Comparison of ENCODE assay signal across 8 mouse cellular contexts in genomic region chr1:60564691-60565090, GRCm38 (mm10). TPM values are rescaled to one million over a fixed set of nuclear protein-coding genes. Genes with fewer than 3 reads are reported as not detected.
A peak's percentile ranks its signal among the peaks of the same experiment; 100 is the strongest.
DNase-seq lines count a peak whose midpoint lies in the region; ATAC-seq and TF ChIP-seq lines count a peak whose summit lies in the region.

No protein-coding gene starts in this region.

- H3K27me3 ChIP-seq in forebrain, embryonic 11.5 days (ENCODE audit: control insufficient read depth, insufficient read depth, low read length) = no peaks in the 10 kb centered on the region
- no peaks in the 10 kb centered on the region for H3K27me3 ChIP-seq in limb, embryonic 13.5 days
- no peaks in the 10 kb centered on the region for H3K27me3 ChIP-seq in small intestine, adult 2 months (ENCODE audit: control insufficient read depth, insufficient read depth, low read length)

- peaks cover 6% of the 10 kb centered on the region; the same call in 1 of the 2 replicates for H3K4me1 ChIP-seq in lung, adult 2 months (ENCODE audit: control insufficient read depth, insufficient read depth, low read length)
- H3K4me1 ChIP-seq in forebrain, embryonic 11.5 days (replicated peaks; ENCODE audit: control insufficient read depth, insufficient read depth, low read length) = 0 out of 2 replicates have a peak, but pooled peaks cover 1% of the 10 kb centered on the region
- peaks cover 5% of the 10 kb centered on the region for H3K4me1 ChIP-seq in limb, embryonic 13.5 days
- H3K4me1 ChIP-seq in small intestine, adult 2 months (ENCODE audit: control insufficient read depth, insufficient read depth, insufficient read length, low read length) = 0 out of 2 replicates have a peak, but pooled peaks cover 2% of the 10 kb centered on the region

- peak overlapping the region; percentile 32 for H3K4me3 ChIP-seq in lung, adult 2 months (replicated peaks; ENCODE audit: extremely low read depth, low read depth, low read length)
- peak overlapping the region; percentile 93 for H3K4me3 ChIP-seq in forebrain, embryonic 11.5 days (ENCODE audit: low read depth, low read length)
- H3K4me3 ChIP-seq in limb, embryonic 13.5 days = peak overlapping the region; percentile 86; the same call in 1 of the 2 replicates
- peak overlapping the region; percentile 19; the same call in 1 of the 2 replicates for H3K4me3 ChIP-seq in small intestine, adult 2 months (ENCODE audit: low read depth, low read length)

- no peak for ATAC-seq in forebrain, embryonic 11.5 days (replicated peaks; ENCODE audit: low FRiP score)
- no peak for ATAC-seq in limb, embryonic 13.5 days (ENCODE audit: low FRiP score, low read depth)

- no peak overlapping the region for H3K27ac ChIP-seq in forebrain, embryonic 11.5 days (ENCODE audit: low read depth, low read length)
- no peak overlapping the region for H3K27ac ChIP-seq in limb, embryonic 13.5 days
- H3K27ac ChIP-seq in small intestine, adult 2 months (ENCODE audit: insufficient read depth, low read depth, low read length) = no peak overlapping the region

- H3K9me3 ChIP-seq in forebrain, embryonic 11.5 days (ENCODE audit: control insufficient read depth, low read length) = no peaks in the 10 kb centered on the region
- peaks cover 3% of the 10 kb centered on the region; the same call in 1 of the 2 replicates for H3K9me3 ChIP-seq in limb, embryonic 13.5 days

- no peak for TF ChIP-seq POLR2A in lung, adult 2 months (IDR thresholded peaks at IDR 0.05; ENCODE audit: borderline replicate concordance, extremely low read depth, low read depth, low read length)
- TF ChIP-seq POLR2A in small intestine, adult 2 months (IDR thresholded peaks at IDR 0.05; ENCODE audit: low read depth, low read length) = no peak

- intact Hi-C loops in left cerebral cortex, postnatal 25 days (cut with DNase I) = loop anchor here (5.0 kb wide), 4 partner anchors 93 to 298 kb away; no protein-coding TSS in a partner anchor
- intact Hi-C loops in left cerebral cortex, postnatal 10 days (cut with DNase I) = loop anchor here (5.0 to 10.0 kb wide), 2 partner anchors 260 to 283 kb away; no protein-coding TSS in a partner anchor

- peak overlapping the region; percentile 86 for H3K4me2 ChIP-seq in forebrain, embryonic 11.5 days (ENCODE audit: low read depth, low read length, severe bottlenecking)
- peak overlapping the region; percentile 84 for H3K4me2 ChIP-seq in limb, embryonic 13.5 days (replicated peaks)

- H3K9ac ChIP-seq in forebrain, embryonic 11.5 days (ENCODE audit: low read length) = no peak overlapping the region
- no peak overlapping the region for H3K9ac ChIP-seq in limb, embryonic 13.5 days

- DNase-seq in lung, adult 2 months = no peak
- no peak for DNase-seq in lung, postnatal 36 days
- DNase-seq in forebrain, embryonic 11.5 days (ENCODE audit: low spot score) = no peak
- DNase-seq in gastrocnemius, postnatal 4 days (ENCODE audit: low spot score in 2 of 2) = no peak
- DNase-seq in left cerebral cortex, postnatal 25 days (ENCODE audit: low spot score in 2 of 2) = no peak
- no peak for DNase-seq in left cerebral cortex, postnatal 10 days (ENCODE audit: extremely low spot score in 1 of 2, low spot score in 2 of 2)

- H3K36me3 ChIP-seq in forebrain, embryonic 11.5 days (ENCODE audit: control insufficient read depth, insufficient read depth, low read length) = no peaks in the 10 kb centered on the region
- peaks cover 16% of the 10 kb centered on the region for H3K36me3 ChIP-seq in limb, embryonic 13.5 days
- H3K36me3 ChIP-seq in small intestine, adult 2 months (ENCODE audit: control insufficient read depth, insufficient read depth, low read length) = peaks cover 4% of the 10 kb centered on the region; the same call in 1 of the 2 replicates

- no peak for TF ChIP-seq CTCF in lung, adult 2 months (IDR thresholded peaks at IDR 0.05; ENCODE audit: insufficient read depth, low read length)
- no peak for TF ChIP-seq CTCF in small intestine, adult 2 months (IDR thresholded peaks at IDR 0.05; ENCODE audit: extremely low read depth, insufficient read length, insufficient replicate concordance, low read depth, low read length)

- 55% methylated on average over 5 of the region's 5 CpGs for WGBS in lung, adult 2 months
- 88% methylated on average over 5 of the region's 5 CpGs for WGBS in forebrain, embryonic 11.5 days
- 89% methylated on average over 5 of the region's 5 CpGs for WGBS in limb, embryonic 13.5 days
- 84% methylated on average over 5 of the region's 5 CpGs for WGBS in small intestine, adult 2 months

RNA-seq across cellular contexts. Expression of gene Raph1, which starts 2.2 kb away (rescaled TPM):
- polyA plus RNA-seq in lung, adult 2 months (2012; rRNA removed) = 14.1 and 16.4 TPM in 2 replicates
- polyA plus RNA-seq in forebrain, embryonic 11.5 days (2014; fragmentation: Nextera tagmentation; extraction: Ambion mirVana) = 24.0 and 25.1 TPM in 2 replicates
- polyA plus RNA-seq in limb, embryonic 13.5 days (2015; fragmentation: Nextera tagmentation; extraction: Ambion mirVana) = 20.6 and 21.3 TPM in 2 replicates
- polyA plus RNA-seq in small intestine, adult 2 months (2012; rRNA removed) = 11.0 and 22.2 TPM in 2 replicates
- total RNA-seq in gastrocnemius, postnatal 4 days (2021) = 100 to 1,000 TPM; 102 to 116 TPM
- total RNA-seq in left cerebral cortex, postnatal 25 days (2021) = 10 to 100 TPM; 79.6 to 89.1 TPM
- total RNA-seq in left cerebral cortex, postnatal 10 days (2021) = 100 to 1,000 TPM; 107 to 109 TPM

Comparison
In these comparisons a context has a peak if more than half of its experiments do, and no peak if none do; other contexts are left out.
1. H3K4me3 ChIP-seq: peak in every context shown above with its lines; median percentile 93 in forebrain, embryonic 11.5 days; 86 in limb, embryonic 13.5 days; 32 in lung, adult 2 months; 19 in small intestine, adult 2 months.